Mouse (Mus musculus): ENCODE results near the gene Chst11. TPM values are rescaled to one million over a fixed set of nuclear protein-coding genes. Genes with fewer than 3 reads are reported as not detected.
A peak's percentile ranks its signal among the peaks of the same experiment; 100 is the strongest.

Gene Chst11
- polyA plus RNA-seq, 1 experiment from 2014 or later = 4.5 TPM

GRCm38 (mm10) chr10:83201525-83201924, 216.2 kb downstream of the Chst11 start:
- ATAC-seq (ENCODE audit: low FRiP score, low TSS enrichment) = no peak
- Histone ChIP-seq H3K9me3 (ENCODE audit: control insufficient read depth, low read length) (no peaks in the 10 kb centered on the region), H3K4me1 (ENCODE audit: control insufficient read depth, insufficient read depth, low read length) (no peaks in the 10 kb centered on the region), H3K36me3 (ENCODE audit: control insufficient read depth, insufficient read depth, low read length) (no peaks in the 10 kb centered on the region), H3K4me2 (ENCODE audit: low read length) (no peak overlapping the region), H3K27me3 (ENCODE audit: control insufficient read depth, insufficient read depth, low read length) (no peaks in the 10 kb centered on the region), H3K9ac (replicated peaks; ENCODE audit: low read length) (no peak overlapping the region), H3K27ac (replicated peaks; ENCODE audit: low read depth, low read length) (no peak overlapping the region), H3K4me3 (replicated peaks; ENCODE audit: low read depth, low read length) (no peak overlapping the region)
- WGBS = 80% methylated on average over 7 of the region's 7 CpGs
- no peak for DNase-seq

GRCm38 (mm10) chr10:83202906-83203702, 217.8 kb downstream of the Chst11 start:
- H3K4me2 ChIP-seq (ENCODE audit: low read length) = no peak overlapping the region
- H3K4me3 ChIP-seq (replicated peaks; ENCODE audit: low read depth, low read length) = no peak overlapping the region
- H3K9ac ChIP-seq (replicated peaks; ENCODE audit: low read length) = no peak overlapping the region
- H3K27me3 ChIP-seq (ENCODE audit: control insufficient read depth, insufficient read depth, low read length) = no peaks in the 10 kb centered on the region
- H3K36me3 ChIP-seq (ENCODE audit: control insufficient read depth, insufficient read depth, low read length) = no peaks in the 10 kb centered on the region
- 88% methylated on average over 14 of the region's 14 CpGs for WGBS
- DNase-seq (no peak), ATAC-seq (ENCODE audit: low FRiP score, low TSS enrichment) (no peak)
- H3K4me1 ChIP-seq (ENCODE audit: control insufficient read depth, insufficient read depth, low read length) = no peaks in the 10 kb centered on the region
- H3K9me3 ChIP-seq (ENCODE audit: control insufficient read depth, low read length) = no peaks in the 10 kb centered on the region
- H3K27ac ChIP-seq (replicated peaks; ENCODE audit: low read depth, low read length) = no peak overlapping the region

DNA sequence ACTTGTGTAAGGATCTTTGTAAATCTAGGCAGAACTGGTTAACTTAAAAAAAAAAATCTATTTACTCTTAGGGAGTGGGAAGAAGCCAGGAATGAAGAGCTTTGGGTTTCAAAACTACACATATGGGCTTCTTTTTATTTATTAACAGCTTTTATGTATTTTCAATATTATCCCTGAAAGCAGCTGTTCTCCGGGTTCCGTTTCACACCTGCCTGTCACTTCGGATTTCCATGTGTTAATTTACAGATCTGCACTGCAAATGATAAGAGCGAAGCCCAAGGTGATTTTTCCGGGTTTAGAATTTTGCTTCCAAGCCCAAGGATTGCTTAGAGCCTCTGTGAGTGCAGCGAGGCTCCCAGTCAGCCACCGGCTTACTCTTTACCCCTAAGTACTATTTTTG, 223.1 kb downstream of the Chst11 start:
- Histone ChIP-seq H3K4me1 (ENCODE audit: control insufficient read depth, insufficient read depth, low read length) (no peaks in the 10 kb centered on the region), H3K9ac (replicated peaks; ENCODE audit: low read length) (no peak overlapping the region), H3K27ac (replicated peaks; ENCODE audit: low read depth, low read length) (no peak overlapping the region), H3K9me3 (ENCODE audit: control insufficient read depth, low read length) (no peaks in the 10 kb centered on the region), H3K27me3 (ENCODE audit: control insufficient read depth, insufficient read depth, low read length) (no peaks in the 10 kb centered on the region), H3K4me2 (ENCODE audit: low read length) (no peak overlapping the region), H3K36me3 (ENCODE audit: control insufficient read depth, insufficient read depth, low read length) (no peaks in the 10 kb centered on the region), H3K4me3 (replicated peaks; ENCODE audit: low read depth, low read length) (no peak overlapping the region)
- ATAC-seq (ENCODE audit: low FRiP score, low TSS enrichment) = no peak
- WGBS = 77% methylated on average over 7 of the region's 7 CpGs
- peak; percentile 18 for DNase-seq

GRCm38 (mm10) chr10:83209388-83209787, 224.1 kb downstream of the Chst11 start:
- no peak overlapping the region for H3K27ac ChIP-seq (replicated peaks; ENCODE audit: low read depth, low read length)
- H3K36me3 ChIP-seq (ENCODE audit: control insufficient read depth, insufficient read depth, low read length) = no peaks in the 10 kb centered on the region
- WGBS = 86% methylated on average over 12 of the region's 12 CpGs
- H3K4me1 ChIP-seq (ENCODE audit: control insufficient read depth, insufficient read depth, low read length) = no peaks in the 10 kb centered on the region
- no peaks in the 10 kb centered on the region for H3K9me3 ChIP-seq (ENCODE audit: control insufficient read depth, low read length)
- ATAC-seq (ENCODE audit: low FRiP score, low TSS enrichment) (no peak), DNase-seq (no peak)
- H3K9ac ChIP-seq (replicated peaks; ENCODE audit: low read length) = no peak overlapping the region
- no peak overlapping the region for H3K4me2 ChIP-seq (ENCODE audit: low read length)
- H3K27me3 ChIP-seq (ENCODE audit: control insufficient read depth, insufficient read depth, low read length) = no peaks in the 10 kb centered on the region
- H3K4me3 ChIP-seq (replicated peaks; ENCODE audit: low read depth, low read length) = no peak overlapping the region

GRCm38 (mm10) chr10:83210122-83210521, 224.8 kb downstream of the Chst11 start:
- H3K27me3 ChIP-seq (ENCODE audit: control insufficient read depth, insufficient read depth, low read length) = no peaks in the 10 kb centered on the region
- no peak for ATAC-seq (ENCODE audit: low FRiP score, low TSS enrichment)
- H3K9ac ChIP-seq (replicated peaks; ENCODE audit: low read length) = no peak overlapping the region
- no peaks in the 10 kb centered on the region for H3K9me3 ChIP-seq (ENCODE audit: control insufficient read depth, low read length)
- H3K4me3 ChIP-seq (replicated peaks; ENCODE audit: low read depth, low read length) = no peak overlapping the region
- 67% methylated on average over 16 of the region's 16 CpGs for WGBS
- no peak overlapping the region for H3K4me2 ChIP-seq (ENCODE audit: low read length)
- no peaks in the 10 kb centered on the region for H3K4me1 ChIP-seq (ENCODE audit: control insufficient read depth, insufficient read depth, low read length)
- H3K27ac ChIP-seq (replicated peaks; ENCODE audit: low read depth, low read length) = no peak overlapping the region
- H3K36me3 ChIP-seq (ENCODE audit: control insufficient read depth, insufficient read depth, low read length) = no peaks in the 10 kb centered on the region
- peak; percentile 49 for DNase-seq

- Histone ChIP-seq H3K9ac (replicated peaks; ENCODE audit: low read length) (no peak overlapping the region), H3K9me3 (ENCODE audit: control insufficient read depth, low read length) (no peaks in the 10 kb centered on the region), H3K4me3 (replicated peaks; ENCODE audit: low read depth, low read length) (no peak overlapping the region), H3K36me3 (ENCODE audit: control insufficient read depth, insufficient read depth, low read length) (no peaks in the 10 kb centered on the region), H3K4me1 (ENCODE audit: control insufficient read depth, insufficient read depth, low read length) (no peaks in the 10 kb centered on the region), H3K4me2 (ENCODE audit: low read length) (no peak overlapping the region), H3K27ac (replicated peaks; ENCODE audit: low read depth, low read length) (no peak overlapping the region), H3K27me3 (ENCODE audit: control insufficient read depth, insufficient read depth, low read length) (no peaks in the 10 kb centered on the region)
- no peak for ATAC-seq (ENCODE audit: low FRiP score, low TSS enrichment)
- WGBS = 44% methylated on average over 6 of the region's 6 CpGs
- DNase-seq = no peak
These were observed 225.8 kb downstream of the Chst11 start for GRCm38 (mm10) chr10:83210968-83211583.

DNA sequence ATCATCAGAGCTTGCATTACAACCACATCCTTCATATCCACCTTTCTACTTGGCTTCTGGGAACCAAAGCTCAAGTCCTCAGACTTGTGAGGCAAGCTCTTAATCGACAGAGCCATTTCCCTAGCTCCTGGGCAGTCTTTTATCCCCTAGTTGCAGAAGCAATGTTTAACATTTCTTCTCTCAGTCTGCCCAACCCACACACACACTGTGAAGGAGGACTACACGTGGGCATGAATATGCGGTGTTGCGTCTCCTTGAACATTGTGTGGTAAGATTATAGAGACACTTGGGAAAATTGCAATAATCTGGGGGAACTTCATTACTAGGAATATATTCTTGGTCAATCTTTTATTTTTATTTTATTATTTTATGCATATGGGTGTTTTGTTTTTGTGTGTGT, 227.3 kb downstream of the Chst11 start:
- Histone ChIP-seq H3K36me3 (ENCODE audit: control insufficient read depth, insufficient read depth, low read length) (no peaks in the 10 kb centered on the region), H3K9me3 (ENCODE audit: control insufficient read depth, low read length) (no peaks in the 10 kb centered on the region), H3K4me2 (ENCODE audit: low read length) (no peak overlapping the region), H3K27ac (replicated peaks; ENCODE audit: low read depth, low read length) (no peak overlapping the region), H3K4me1 (ENCODE audit: control insufficient read depth, insufficient read depth, low read length) (no peaks in the 10 kb centered on the region), H3K9ac (replicated peaks; ENCODE audit: low read length) (no peak overlapping the region), H3K4me3 (replicated peaks; ENCODE audit: low read depth, low read length) (no peak overlapping the region), H3K27me3 (ENCODE audit: control insufficient read depth, insufficient read depth, low read length) (no peaks in the 10 kb centered on the region)
- WGBS = 94% methylated on average over 4 of the region's 4 CpGs
- ATAC-seq (ENCODE audit: low FRiP score, low TSS enrichment) (no peak), DNase-seq (no peak)

DNA sequence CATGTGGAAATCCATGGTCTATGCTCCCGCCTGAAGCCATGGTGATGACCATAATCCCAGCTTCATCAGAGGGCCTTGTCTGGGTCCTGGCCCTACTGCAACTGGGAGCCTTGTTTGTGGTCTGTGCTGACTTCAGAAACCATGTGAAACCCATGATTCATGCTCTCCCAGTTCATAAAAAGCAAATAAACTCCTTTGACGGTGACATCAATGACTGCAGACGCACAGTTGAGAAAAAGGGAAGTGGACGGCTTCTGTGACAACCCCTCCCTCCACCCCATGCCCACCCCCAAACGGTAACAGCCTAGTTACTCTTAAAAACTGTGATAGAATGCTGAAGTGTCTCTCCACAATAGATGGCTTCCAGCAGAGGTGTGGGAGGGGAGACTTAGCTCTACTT, 230.3 kb downstream of the Chst11 start:
- Histone ChIP-seq H3K36me3 (ENCODE audit: control insufficient read depth, insufficient read depth, low read length) (no peaks in the 10 kb centered on the region), H3K4me3 (replicated peaks; ENCODE audit: low read depth, low read length) (no peak overlapping the region), H3K27ac (replicated peaks; ENCODE audit: low read depth, low read length) (no peak overlapping the region), H3K9me3 (ENCODE audit: control insufficient read depth, low read length) (no peaks in the 10 kb centered on the region), H3K9ac (replicated peaks; ENCODE audit: low read length) (no peak overlapping the region), H3K27me3 (ENCODE audit: control insufficient read depth, insufficient read depth, low read length) (no peaks in the 10 kb centered on the region), H3K4me2 (ENCODE audit: low read length) (no peak overlapping the region), H3K4me1 (ENCODE audit: control insufficient read depth, insufficient read depth, low read length) (no peaks in the 10 kb centered on the region)
- 78% methylated on average over 5 of the region's 5 CpGs for WGBS
- ATAC-seq (ENCODE audit: low FRiP score, low TSS enrichment) (no peak), DNase-seq (no peak)

DNA sequence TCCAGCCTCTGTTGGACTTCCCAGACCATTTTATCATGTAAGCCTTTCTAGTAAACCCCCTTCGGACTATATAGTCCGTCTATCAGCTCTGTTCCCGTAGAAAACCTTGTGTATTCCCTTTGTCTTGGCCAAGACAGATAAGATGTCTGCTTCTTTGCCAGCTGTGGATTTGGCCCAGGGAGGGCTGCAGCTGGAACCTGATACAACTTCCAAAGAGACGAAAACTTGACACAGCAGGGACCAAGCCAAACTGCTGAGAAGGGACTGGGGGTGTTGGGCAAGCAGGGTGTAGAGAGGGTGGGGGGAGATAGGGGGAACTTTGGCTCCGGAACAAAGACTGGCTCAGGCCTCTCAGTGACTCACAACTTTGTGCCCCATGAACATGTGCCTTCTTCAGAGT, 232.0 kb downstream of the Chst11 start:
- 79% methylated on average over 5 of the region's 5 CpGs for WGBS
- no peak overlapping the region for H3K9ac ChIP-seq (replicated peaks; ENCODE audit: low read length)
- no peaks in the 10 kb centered on the region for H3K27me3 ChIP-seq (ENCODE audit: control insufficient read depth, insufficient read depth, low read length)
- no peak overlapping the region for H3K4me3 ChIP-seq (replicated peaks; ENCODE audit: low read depth, low read length)
- H3K4me1 ChIP-seq (ENCODE audit: control insufficient read depth, insufficient read depth, low read length) = no peaks in the 10 kb centered on the region
- H3K36me3 ChIP-seq (ENCODE audit: control insufficient read depth, insufficient read depth, low read length) = no peaks in the 10 kb centered on the region
- H3K4me2 ChIP-seq (ENCODE audit: low read length) = no peak overlapping the region
- ATAC-seq (ENCODE audit: low FRiP score, low TSS enrichment) = no peak
- no peak for DNase-seq
- H3K9me3 ChIP-seq (ENCODE audit: control insufficient read depth, low read length) = no peaks in the 10 kb centered on the region
- no peak overlapping the region for H3K27ac ChIP-seq (replicated peaks; ENCODE audit: low read depth, low read length)
